Mouse (Mus musculus) cerebellum, adult 2 months (tissue): ENCODE results near the gene Slc6a6.

Experiments
- CTCF ChIP-seq: fragments of 200-500 bp; IDR thresholded peaks from 2 replicates; pipeline ENCODE4 v1.5.1; 2011; ENCODE audit warnings: low read depth, mild to moderate bottlenecking, control low read depth, low read length, moderate library complexity, borderline replicate concordance; ENCODE audit not compliant: insufficient read depth
- POLR2A ChIP-seq: fragments of 200-500 bp; IDR thresholded peaks from 2 replicates; pipeline ENCODE4 v1.6.1; 2011; ENCODE audit warnings: low read length, control low read depth, borderline replicate concordance; ENCODE audit not compliant: insufficient read depth

DNA sequence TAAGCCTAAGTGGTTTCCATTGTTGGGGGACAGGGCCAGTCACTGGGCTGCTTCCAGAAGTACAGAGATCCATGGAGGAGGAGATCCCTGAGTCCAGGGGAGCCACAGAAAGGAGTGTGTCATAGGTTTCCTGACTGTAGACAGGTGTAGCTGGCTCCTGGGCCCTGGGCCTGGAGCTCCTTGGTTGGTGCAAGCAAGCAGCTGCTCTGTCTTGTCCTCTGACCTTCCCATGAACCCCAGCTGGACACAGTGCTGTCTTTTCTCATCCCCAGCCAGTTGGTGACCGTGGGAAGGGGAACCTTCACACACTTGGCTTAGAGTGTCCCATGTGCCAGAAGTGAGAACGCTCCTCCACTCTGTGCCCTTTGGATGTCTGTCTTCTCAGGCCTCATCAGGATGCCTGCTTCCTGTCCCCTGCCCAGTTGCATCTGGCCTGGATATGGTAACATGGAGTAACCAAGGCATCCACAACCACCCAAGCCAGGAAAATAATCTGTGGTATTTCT is 40.4 kb upstream of the Slc6a6 start:
- TF ChIP-seq POLR2A (no peak), CTCF (no peak)
